Mouse (Mus musculus) MEL (cell line): ENCODE data around the gene Slc9a5.

Experiments used
- CTCF ChIP-seq, 3 experiments: IDR thresholded peaks in 2 of 3; conservative IDR thresholded peaks in 1 of 3; 2 replicates each; pipeline ENCODE4 v1.5.1; 2011 to 2012; ENCODE audit warnings: low read length in 3 of 3, low read depth in 2 of 3, mild to moderate bottlenecking in 2 of 3, improper control_type of control experiment in 1 of 3, inconsistent platforms in 1 of 3, mixed read lengths in 1 of 3, moderate library complexity in 1 of 3; ENCODE audit not compliant: control insufficient read depth in 1 of 3, insufficient read depth in 1 of 3, poor library complexity in 1 of 3, severe bottlenecking in 1 of 3
- HCFC1 ChIP-seq: IDR thresholded peaks from 2 replicates; pipeline ENCODE4 v1.6.1; 2012; ENCODE audit warnings: low read depth, mild to moderate bottlenecking, inconsistent platforms, low read length, improper control_type of control experiment, moderate library complexity

- TF ChIP-seq HCFC1 (no peak), CTCF (IDR thresholded peaks at IDR 0.05 in 2 of 3, conservative IDR thresholded peaks at IDR 0.05 in 1 of 3; ENCODE audit: control insufficient read depth in 1 of 3, insufficient read depth in 1 of 3, low read depth in 2 of 3, low read length in 3 of 3, poor library complexity in 1 of 3, severe bottlenecking in 1 of 3) (peak in 1 of 3 experiments; percentile 30; a peak in 2 of 6 replicates)
Observed at GRCm38 (mm10) chr8:105359646-105360045, 11.0 kb downstream of the Slc9a5 start.
